Mouse (Mus musculus) E14TG2a.4 (cell line): ENCODE measurements around the gene Yjefn3.

Experiments used
- CTCF ChIP-seq: conservative IDR thresholded peaks from 2 replicates; pipeline ENCODE4 v1.5.1; 2014; ENCODE audit warnings: low read length
- NANOG ChIP-seq: IDR thresholded peaks from 2 replicates; pipeline ENCODE4 v1.6.1; 2014; ENCODE audit warnings: borderline replicate concordance, low read length, mixed read lengths

DNA sequence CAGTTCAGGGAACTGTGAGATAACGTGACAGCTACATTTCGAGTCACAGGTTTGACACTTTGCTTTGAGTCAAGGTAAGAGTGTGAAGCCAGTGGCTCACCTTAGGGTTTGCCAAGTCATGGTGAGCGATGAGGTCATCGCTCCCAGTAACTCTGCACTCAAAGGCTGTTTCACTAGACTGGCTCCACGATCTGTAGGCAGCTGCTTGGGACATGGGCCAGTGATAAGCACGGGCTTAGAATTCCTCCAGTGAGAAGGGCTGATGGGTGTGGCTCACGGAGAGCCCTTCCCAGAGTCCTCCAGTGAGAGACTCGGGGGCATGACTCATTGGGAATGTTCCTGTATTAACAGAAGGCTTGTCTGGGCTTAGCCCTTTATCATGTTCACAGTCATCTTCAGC is 53.6 kb downstream of the Yjefn3 start:
- no peak for TF ChIP-seq CTCF
- TF ChIP-seq NANOG: no peak
